Mouse (Mus musculus) brain, embryonic 14.5 days (tissue): ENCODE data around the gene Rnf8.

Source experiments
- CTCF ChIP-seq: fragments of 200-500 bp; IDR thresholded peaks from 2 replicates; pipeline ENCODE4 v1.5.1; 2012; ENCODE audit warnings: inconsistent platforms, mild to moderate bottlenecking, moderate library complexity, borderline replicate concordance; ENCODE audit not compliant: insufficient read depth, insufficient read length; ENCODE audit errors: extremely low read depth
- POLR2A ChIP-seq: fragments of 200-500 bp; IDR thresholded peaks from 2 replicates; pipeline ENCODE4 v1.6.1; 2012; ENCODE audit warnings: mild to moderate bottlenecking, inconsistent platforms, borderline replicate concordance; ENCODE audit not compliant: poor library complexity, insufficient read depth, insufficient read length, severe bottlenecking; ENCODE audit errors: extremely low read depth

GRCm38 (mm10) chr17:29673325-29673724 is 58.7 kb downstream of the Rnf8 start:
- no peak for TF ChIP-seq CTCF
- TF ChIP-seq POLR2A, result no peak
